Mouse (Mus musculus) brain, adult 2 months (tissue): Measurements from ENCODE around the gene Tctn1.

Experiments used
- DNase-seq: peaks from one replicate; pipeline ENCODE4 v3.0.0; 2011; ENCODE audit warnings: low read depth, low spot score

Gene Tctn1

DNA sequence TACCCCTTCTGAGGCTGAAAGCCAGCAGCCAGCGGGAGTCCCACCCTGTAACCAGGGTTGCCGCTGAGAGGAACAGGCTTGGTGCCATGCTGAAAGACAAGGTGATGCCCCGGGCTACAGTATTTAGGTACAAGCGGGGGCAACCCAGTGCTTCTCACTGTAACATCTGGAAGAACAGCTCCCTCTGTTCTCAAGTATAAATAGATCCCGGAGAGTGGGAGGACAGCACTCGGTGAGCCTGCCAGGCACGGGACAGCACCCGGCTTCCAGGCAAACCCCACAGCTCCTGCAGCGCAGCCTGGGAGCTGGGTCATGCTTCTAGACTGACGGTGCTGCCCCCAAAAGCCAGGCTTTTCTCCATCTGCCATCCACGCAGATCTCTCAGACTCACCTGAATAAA is 16.7 kb downstream of the Tctn1 start:
- peak; percentile 89 for DNase-seq

DNA sequence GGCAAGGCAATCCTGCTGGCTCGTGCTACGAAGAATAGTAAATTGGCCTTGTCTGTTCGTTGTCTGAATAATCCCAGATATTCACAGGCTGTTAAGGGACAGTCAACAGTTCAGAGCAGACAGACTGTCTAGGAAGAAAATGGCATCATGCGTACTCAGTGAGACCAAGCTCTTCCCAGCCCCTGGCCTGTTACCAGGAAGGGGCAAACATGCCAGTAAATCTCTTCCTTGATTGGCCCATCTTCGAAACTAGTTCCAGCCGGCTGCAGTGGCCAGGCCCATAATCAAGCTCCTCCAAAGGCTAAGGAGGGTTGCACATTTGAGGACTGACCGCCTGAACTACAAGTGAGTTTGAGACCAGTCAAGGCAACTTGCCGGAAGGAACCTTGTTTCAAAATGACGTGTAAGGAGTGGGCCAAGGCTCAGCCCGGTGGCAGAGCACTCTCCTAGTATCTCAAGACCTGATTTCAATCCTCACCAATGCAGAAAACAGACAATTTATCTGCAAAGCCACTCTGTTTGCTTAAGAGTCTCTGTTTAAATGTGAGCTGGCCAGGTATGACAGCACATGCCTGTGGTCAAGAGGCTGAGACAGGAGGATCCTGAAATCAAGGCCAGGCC is 17.6 kb downstream of the Tctn1 start:
- DNase-seq = no peak

DNA sequence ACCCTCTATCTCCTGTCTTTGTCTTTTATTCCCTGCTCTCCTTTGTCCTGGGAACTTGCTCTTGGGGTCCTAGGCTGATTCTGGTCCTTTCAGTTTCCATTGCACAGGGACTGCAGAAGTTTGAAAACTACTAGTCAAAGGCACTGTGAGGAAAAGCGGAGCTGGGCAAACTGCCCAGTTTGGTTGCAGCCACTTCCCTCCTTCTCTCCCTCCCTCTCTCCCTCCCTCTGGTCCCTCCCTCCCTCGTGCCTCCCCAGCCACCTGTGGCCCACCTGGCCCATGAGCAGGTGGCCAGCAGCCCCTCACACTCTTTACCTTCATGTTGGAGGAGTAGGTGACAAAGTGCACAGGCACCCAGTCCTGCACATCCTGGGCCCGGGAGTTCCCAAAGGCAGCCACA is 19.1 kb downstream of the Tctn1 start:
- DNase-seq = no peak

DNA sequence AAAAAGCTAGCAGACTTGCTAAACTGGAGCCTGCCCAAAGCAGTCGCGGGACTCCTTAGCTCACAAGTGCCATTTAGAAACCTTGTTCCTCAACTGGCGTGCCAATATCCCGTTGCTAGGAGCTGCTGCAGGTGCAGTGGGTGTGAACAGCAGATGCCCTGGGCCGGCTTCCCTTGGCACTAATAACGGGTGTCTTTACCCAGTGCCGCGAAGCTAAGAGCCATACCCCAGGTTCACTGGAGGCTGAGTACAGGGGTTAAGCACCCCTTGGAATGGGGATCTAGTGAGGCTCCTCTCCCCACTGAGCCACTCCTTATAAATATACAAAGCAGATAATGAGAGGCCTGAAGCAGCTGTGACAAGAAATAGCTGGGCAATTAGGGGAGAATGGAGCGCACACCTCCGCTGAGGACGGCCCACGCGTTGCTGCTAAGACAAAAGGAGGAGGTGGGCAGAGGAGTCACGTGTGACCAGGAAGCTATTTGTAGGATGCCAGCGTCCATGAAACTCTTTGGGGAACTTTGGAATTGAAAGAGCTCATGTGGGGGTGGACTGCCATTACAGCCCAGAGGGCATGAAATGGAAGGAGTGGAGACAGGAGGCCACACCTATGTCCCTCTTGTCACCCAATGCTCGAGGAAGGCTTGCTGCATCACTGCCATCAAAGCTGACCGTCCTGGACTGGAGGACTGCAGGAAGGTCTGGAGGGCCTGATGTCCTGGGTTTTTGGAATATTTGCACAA is 20.3 kb downstream of the Tctn1 start:
- DNase-seq = peak; percentile 88

DNA sequence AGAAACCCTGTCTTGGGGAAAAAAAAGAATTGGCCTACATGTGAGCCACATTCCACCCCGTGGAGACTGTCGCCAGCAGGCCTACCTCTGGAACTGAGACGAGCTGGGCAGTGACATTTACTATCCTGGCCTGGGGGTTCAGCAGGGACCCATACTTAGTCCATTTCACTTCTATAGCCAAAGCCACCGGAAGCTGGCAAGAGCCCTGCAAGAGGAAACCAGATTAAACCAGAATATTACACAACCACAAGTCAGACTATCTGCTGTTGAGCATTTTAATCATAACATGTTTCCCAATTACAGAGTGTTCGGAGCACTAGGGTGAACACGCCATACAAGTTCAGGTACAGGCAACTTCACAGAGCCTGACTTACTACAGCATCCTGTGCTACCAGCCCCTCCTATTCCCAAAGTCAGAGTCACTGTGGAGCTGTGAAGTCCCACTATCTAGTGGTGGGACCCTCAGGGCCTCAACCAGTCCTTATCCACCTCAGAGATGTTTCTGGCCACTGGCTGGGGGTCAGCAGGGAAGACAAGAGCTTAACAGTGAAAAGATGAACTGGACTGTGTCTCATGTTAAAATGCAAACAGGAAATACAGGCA is 21.6 kb downstream of the Tctn1 start:
- no peak for DNase-seq

DNA sequence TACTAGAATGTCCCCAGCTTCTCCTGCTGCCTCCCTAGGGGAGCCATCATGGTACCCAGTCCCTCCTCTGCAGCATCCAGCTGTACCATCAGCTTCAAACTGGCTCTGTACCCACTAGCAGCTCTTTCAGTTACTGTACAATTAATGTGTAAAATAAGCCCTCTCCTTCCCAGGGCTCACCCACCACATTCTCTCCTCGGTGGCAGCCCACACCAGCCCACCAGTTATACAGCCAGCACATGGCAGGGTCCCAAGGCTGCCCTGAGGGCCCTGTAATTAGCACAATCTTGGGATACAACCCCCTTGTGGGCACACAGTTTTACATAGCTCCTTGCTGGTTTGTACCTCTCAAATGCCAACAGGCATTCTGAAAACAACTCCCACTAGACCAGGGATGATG is 23.3 kb downstream of the Tctn1 start:
- DNase-seq = peak; percentile 78

DNA sequence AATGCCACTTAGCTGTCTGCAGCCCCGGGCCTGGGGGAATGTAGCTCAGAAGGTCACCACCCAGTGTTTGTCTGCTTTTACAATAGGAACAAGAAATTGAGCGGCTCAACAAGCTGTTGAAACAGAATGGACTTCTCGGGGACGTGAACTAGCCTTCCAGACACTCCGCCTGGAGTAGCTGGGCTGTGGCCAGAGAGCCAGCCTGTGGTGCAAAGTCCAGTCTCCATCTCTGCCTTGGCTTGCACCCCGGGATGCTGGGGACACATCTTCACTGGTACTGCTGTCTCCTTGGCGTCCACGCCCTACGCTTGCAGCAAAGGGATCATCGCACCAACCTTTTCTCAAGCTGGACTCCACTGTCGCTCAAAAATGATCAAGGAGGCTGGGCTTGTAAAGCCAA is 23.7 kb downstream of the Tctn1 start:
- no peak for DNase-seq

DNA sequence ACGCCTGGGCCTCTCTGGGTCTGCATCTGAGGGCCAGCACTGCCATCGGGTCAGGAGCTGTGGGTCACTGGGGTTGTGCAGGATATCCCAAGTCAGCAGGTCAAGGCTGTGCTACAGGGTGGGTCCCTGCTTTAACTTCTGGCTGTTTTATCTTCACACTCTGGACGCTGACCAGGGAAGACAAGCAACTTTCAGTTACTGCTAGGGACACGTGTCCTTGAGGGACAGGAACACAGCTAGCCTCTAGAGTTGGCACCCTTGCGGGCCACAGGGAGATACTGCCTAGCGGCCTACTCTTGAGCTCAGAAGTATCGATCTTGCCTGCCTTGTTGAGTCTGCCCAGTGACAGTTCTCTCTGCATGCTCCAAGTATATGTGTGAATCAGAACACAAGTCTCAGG is 24.6 kb downstream of the Tctn1 start:
- DNase-seq = no peak

DNA sequence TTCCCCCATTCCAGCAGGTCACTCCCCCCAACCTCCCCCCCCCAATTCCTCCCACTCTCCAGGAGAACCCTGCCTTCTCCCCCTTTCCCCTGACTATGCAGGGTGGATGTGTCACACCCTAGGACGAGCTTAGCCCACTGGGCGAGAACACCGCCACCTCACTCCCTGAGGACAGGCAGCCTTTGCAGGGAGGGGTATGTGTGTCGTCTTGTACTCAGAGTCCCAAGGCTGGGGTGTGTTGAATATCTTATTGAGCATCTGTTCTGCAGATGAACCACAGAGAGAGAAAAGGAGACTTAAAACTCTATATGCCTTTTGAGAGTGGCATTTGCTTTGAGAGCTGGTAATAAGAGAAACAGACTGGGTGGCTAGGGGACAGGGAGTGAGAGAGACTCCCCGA is 27.1 kb downstream of the Tctn1 start:
- peak; percentile 73 for DNase-seq

DNA sequence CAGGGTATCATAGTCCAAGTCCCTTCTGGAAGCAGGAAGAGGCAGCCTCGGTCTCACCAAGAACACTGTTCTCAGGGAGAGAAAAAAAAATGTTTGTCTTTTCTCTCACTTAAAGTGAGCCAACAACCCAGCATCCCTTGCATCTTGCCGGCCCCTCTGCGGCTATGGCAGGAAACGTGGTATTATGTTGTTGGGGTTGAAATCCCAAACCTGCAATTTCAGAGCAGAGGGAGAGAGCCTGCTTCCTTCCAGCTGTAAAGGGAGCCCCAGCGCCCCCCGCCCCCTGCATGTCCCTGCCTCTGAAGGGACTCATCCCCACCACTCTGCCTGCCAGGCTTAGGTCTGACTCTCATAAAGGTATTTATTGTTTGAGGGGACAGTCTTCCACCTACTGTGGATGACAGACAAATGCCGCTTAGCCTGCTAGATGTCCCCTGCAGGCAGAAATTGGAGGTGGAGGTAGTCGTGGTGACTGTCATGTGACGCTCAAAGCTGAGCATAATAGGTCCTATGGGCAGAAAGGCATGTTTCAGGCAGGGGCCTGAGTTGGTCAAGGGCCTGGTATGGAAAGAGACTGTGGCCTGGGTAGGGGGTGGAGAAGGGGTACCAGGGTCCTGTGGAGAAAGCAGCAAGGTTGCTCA is 28.9 kb downstream of the Tctn1 start:
- peak; percentile 80 for DNase-seq

DNA sequence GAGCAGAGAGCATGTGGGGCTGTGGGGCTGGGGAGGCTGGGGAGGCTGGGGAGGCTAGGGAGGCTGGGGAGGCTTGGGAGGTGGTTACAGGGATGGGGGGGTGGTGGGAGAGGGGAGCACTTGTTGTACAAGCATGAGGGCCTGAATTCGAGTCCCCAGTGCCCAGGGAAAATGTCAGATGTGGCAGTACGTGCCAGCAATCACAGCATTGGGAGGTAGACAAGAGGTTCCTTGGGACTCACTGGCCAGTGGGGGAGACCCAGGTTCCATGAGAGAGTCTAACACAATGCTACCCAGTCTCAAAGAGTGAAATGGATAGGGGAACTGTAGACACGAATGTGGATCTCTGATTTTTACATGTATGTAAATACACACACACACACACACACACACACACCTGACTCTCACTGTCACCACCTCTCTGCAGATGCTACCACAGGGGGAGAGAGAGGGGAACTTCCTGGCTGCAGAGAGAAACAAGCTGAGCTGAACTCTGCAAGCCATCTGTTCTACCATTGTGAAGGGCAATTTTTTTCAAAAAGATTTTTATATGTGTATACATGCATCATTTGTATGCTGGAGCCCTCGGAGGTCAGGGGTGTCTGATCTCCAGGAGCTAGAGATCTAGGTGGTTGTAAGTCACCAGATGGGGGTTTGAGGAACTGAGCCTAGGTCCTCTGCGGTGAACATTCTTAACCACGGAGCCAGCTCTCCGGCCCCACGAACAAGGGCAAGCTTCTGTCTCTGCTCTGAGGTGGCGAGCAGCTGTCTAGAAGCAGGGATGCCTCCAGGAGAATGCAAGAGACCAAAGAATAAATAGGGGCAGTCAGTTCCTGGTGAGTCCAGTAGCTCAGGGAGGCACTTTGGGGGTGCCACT is 29.7 kb downstream of the Tctn1 start:
- no peak for DNase-seq

DNA sequence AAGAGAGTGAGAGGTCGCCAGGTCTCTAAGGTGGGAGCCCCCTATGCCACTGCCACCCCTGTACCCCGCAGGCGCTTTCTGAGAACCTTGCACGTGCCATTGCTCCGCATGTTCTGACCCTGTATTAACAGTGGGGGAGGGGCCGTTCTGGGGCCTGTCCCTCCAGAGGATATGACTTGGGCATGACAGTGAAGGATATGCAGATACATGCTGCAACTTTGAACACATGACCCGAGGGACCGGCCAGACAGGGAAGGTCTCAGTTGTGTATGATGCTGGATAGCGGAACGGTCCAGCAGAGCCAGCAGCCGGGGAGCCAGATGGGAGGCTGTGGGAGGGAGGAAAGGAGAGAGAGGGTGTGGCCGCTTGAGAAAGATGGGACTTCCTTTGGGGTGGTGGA is 30.6 kb downstream of the Tctn1 start:
- peak; percentile 39 for DNase-seq

DNA sequence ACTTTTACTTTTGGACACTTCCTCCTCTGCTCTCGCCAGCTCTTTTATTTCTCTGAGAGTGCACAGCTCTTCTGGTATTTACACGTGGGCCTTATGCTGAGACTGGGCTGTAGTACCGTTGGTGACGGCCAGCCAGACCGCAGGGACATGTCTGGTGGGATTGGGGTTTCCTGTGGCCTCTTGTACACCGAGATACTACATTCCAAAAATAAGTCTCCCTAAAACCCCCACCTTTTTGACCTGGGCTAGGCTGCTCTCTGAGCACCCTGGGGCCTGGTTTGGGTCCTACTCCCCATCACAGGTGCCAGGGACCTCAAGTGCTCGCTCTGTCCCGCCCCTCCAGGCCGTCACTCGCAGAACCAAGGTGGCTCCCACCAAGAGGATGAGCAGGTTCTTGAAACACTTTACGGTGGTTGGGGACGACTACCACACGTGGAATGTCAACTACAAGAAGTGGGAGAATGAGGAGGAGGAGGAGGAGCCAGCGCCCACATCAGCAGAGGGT is 31.1 kb downstream of the Tctn1 start:
- DNase-seq = no peak

DNA sequence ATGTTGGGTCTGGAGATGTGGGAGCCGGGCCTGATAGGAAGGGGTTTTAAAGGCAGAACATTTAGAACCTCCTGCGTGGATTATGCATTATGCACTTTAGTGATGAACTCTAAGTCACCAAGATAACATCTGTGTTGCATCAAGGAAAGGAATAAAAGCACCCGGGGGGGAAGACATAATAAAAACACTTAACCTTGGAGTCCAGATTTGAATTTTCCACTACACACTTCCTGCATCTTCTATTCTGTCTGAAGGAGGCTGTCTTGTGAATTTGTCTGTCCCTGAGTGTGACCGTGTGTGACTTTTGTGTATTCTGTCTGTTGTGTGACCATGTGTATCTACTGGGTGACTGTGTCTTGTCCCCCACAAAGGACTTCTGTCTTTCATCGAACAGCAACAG is 32.3 kb downstream of the Tctn1 start:
- DNase-seq = no peak

DNA sequence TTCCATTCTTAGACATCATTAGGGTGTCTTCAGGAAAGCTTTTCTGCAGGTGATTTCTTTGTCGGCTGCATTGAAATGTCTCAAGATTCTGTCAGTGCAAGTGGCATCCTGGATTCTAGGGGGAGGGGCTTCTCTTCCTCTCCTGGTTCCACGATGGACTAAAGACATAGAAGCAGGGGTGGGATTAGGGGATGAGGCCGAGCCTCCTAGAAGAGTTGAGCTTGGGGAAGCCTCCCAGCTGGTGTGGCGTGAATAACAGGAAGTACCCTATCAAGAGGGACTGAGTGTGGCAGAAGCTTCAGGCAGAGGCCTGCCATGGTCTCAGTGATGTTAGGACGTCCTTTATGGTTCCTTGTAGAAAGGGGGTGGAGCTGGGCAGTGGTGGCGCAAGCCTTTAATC is 32.8 kb downstream of the Tctn1 start:
- no peak for DNase-seq

DNA sequence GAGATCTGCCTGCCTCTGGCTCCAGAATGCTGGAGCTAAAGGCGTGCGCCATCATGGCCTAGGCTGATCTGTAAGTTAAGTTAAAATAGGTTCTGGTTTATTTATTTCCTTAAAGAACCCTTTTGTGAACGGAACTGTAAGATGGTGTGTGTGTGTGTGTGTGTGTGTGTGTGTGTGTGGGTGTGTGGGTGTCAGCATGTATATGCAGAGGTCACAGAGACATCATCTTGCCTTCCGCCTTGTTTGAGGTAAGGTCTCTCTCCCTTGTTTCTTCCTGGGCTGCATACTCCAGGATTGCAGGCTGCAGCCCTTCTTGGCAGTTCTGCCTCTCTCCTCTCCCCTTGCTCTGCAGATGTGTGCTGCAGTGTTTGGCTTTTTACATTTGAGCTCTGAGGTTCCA is 33.4 kb downstream of the Tctn1 start:
- DNase-seq = no peak

DNA sequence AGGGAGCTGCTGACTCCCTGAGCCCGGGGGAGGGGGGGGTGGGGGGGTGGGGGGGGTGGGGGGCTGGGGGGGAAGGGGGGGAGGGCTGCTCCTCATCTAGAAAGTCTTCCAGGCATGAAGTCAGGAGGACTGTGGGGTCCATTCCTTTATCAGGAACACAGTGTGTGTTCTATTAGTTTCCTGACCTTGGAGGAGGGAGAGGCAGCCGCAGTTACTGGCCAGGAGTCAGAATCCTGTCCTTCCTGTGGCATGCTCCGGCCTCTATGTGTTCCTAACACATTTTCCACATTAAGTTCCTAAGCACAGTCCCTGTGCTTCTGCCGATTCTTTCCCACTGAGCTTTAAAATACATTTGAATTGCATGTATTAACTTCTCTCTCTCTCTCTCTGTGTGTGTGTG is 35.5 kb downstream of the Tctn1 start:
- no peak for DNase-seq

DNA sequence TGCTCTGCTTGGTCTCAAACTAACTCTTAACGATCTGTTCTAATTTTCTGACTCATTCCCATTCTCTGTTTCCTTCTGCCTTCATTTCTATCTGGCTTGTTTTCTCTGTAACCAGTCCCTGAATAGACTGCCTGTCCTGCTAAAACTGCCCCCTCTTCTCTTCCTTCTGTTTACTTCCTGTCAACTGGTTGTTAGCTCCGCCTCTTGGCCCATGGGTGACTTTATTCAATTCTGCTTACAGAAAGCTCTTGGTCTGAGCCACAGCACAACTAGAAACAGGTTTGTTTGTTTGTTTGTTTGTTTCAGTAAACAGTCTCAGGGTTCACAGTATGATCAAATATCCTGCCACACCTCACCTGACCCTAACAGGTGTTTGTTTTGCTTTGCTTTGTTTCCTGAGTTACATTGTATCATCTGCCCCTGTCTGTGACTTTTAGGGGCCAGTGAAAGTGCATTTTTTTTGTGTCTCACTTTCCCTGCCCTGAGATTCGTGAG is 35.9 kb downstream of the Tctn1 start:
- DNase-seq = no peak

DNA sequence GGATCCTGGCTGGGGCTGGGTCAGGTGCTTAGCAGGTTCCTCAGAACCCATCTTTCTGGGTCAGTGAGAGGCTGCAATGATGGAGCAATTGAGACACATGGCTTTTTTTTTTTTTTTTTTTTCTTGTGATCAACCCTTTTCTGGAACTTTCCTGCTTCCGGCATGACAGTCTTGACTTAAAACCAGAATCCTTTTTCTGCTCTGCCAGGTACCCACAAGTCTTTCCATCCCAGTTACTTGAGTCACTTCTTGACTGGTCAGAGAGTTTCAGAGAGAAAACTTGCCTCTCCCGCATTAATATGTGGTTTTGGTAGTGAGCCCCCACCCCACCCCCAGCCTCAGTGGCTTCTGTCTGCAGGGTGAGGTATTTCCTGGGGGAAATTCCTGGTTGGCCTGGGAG is 40.0 kb downstream of the Tctn1 start:
- DNase-seq = no peak

DNA sequence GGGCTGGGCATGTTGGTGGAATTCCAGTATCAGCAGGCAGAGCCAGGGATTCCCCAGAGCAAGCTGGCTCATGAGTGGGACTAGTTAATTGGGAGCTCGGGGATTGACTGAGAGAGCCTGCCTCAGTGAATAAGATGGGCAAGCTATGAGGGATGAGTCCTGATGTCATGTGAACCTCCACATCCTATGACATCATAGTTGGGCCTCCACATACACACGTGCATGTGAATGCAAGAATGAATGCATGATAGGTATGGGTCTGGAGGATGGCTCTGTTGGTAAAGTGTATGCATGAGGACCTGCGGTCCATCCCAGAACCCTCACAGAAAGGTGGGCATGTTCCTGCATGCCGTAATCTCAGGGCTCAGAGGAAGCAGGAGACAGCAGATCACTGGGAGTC is 43.2 kb downstream of the Tctn1 start:
- DNase-seq = no peak
